Mouse (Mus musculus): ENCODE results near the gene Best1. TPM values are rescaled to one million over a fixed set of nuclear protein-coding genes. Genes with fewer than 3 reads are reported as not detected.

Best1 gene
- polyA plus RNA-seq, 1 experiment from 2014 or later = 0.94 TPM

DNA sequence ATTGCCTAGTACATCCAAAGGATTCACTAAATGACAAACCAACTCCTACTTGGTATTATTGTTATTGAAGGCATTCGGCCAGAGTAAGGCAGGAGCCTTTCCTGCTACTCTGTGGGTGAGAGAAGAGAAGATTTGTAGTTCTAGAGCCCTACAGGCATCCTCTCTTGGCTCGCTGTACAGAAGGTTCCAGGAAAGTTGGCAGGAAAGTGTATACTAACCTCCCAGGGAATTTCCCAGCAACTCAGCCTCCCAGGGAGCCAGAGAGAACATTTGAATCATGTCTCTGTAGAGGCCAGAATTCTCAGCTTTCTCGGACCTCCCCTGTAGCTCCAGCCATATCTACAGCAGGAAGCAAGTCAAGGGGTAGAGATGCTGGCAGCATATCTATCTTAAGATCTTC is 54.4 kb downstream of the Best1 start:
- WGBS = 85% methylated on average over 3 of the region's 3 CpGs
- H3K4me1 ChIP-seq = peaks cover 5% of the 10 kb centered on the region
- H3K9ac ChIP-seq = no peak overlapping the region
- no peaks in the 10 kb centered on the region for H3K9me3 ChIP-seq (replicated peaks)
- no peak overlapping the region for H3K4me3 ChIP-seq
- no peak for ATAC-seq (ENCODE audit: low FRiP score)
- H3K27ac ChIP-seq = no peak overlapping the region
- no peaks in the 10 kb centered on the region for H3K36me3 ChIP-seq
- no peak overlapping the region for H3K4me2 ChIP-seq (replicated peaks)
- no peaks in the 10 kb centered on the region for H3K27me3 ChIP-seq

DNA sequence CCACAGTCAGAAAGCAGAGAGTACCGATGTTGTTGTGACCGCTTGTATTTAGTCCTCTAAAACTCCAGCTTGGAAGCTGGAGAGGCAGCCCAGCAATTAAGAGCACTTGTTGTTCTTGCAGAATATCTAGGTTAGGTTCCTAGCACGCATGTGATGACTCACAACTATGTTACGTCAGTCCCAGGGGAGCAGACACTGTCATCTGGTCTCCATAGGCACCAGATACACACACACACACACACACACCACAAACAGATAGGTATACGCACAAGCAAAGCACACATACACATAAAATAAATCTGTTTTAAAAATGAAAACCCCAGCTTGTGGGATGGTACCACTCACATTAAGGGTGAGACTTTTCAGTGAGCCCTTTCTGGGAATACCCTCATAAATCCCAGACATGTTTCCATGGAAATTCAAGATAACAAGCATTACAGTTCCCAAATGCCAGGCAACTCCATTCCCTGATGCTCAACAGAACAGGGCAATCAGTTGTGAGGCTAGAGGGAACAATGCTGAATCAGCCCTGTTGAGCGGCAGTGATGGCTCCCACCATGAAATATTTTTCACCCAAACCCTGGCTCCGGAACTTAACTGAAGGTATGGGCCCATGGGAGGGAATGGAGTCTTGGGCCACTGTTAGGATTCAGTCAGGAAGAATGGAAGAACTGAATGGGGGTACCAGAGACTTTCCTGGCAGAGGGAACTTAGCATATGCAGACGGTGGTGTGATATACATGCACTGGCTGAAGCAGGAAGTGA is 55.5 kb downstream of the Best1 start:
- Histone ChIP-seq H3K9ac (no peak overlapping the region), H3K27me3 (no peaks in the 10 kb centered on the region), H3K36me3 (no peaks in the 10 kb centered on the region), H3K4me2 (replicated peaks) (no peak overlapping the region), H3K27ac (no peak overlapping the region), H3K4me1 (peaks cover 9% of the 10 kb centered on the region), H3K4me3 (no peak overlapping the region), H3K9me3 (replicated peaks) (no peaks in the 10 kb centered on the region)
- 91% methylated on average over 8 of the region's 8 CpGs for WGBS
- ATAC-seq (ENCODE audit: low FRiP score) = no peak

DNA sequence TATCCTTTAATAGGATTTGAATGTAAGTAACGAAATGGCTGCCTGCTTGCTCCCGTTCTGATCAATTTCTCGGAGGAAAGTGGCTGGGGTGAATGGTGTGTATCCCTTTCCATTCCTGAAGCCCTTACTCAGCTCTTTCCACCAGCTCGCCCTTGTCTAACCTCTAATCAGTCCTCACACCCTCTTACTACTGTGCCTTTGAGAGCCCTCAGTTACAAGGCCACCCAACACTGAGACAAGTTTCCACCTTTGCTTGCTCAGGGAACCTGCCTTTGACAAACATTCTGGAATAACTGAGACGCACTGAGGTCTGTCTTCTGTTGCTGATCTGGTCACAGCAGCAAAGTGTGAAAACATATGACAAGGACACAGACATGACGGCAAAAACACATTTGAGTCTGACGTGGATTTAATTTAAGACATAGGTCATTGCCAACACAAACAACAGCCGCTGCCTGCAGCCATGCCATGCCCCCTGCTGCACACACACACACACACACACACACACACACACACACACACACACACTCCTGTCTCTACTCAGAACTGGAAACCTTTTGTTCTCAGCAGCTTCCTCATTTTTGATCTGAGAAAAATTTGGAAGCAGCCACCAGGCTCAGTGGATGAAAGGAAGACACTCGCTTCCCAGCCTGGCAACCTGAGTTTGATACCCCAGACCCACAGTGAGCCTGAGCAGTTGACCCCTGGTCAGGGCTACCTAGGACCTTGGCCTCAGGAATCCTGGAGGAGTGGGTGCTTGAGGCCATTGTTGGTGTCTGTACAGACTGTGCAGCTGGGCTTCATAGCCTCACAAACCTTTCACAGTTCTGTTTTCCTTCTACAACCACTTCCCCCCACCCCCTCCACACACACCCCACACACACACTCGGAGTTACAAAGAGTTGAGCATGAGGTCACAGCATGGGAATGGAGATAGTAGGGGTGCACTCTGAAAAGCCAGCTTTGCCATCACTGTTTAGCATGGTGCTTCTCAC is 58.6 kb downstream of the Best1 start:
- 62% methylated on average over 10 of the region's 10 CpGs for WGBS
- H3K4me2 ChIP-seq (replicated peaks) = no peak overlapping the region
- H3K9me3 ChIP-seq (replicated peaks) = no peaks in the 10 kb centered on the region

DNA sequence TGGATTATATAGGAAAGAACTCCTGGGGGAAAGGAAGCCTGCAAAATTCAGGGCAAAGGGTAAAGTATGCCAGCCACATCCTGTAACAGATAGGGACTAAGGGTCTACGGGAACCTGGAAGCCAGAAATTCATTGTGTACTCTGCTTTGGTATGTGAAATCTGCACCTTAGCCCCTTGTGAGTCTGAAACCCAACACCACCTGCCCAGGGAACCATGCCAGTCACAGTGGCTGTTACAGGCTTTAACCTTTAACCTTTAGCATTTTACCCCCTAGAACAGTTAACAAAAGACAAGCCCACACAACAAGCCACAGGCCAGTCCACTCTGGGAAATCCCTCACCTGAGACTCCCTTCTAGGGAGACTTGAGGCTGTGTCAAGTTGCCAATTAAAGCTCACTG is 59.6 kb downstream of the Best1 start:
- Histone ChIP-seq H3K9ac (no peak overlapping the region), H3K4me2 (replicated peaks) (no peak overlapping the region), H3K36me3 (no peaks in the 10 kb centered on the region), H3K4me1 (peaks cover 13% of the 10 kb centered on the region), H3K27ac (no peak overlapping the region), H3K4me3 (no peak overlapping the region), H3K27me3 (no peaks in the 10 kb centered on the region), H3K9me3 (replicated peaks) (no peaks in the 10 kb centered on the region)
- no peak for ATAC-seq (ENCODE audit: low FRiP score)
- 45% methylated on average over 1 of the region's 1 CpGs for WGBS

More for the DNA sequence above, 58.6 kb downstream of the Best1 start:
- ATAC-seq (ENCODE audit: low FRiP score) = no peak
- 0 out of 2 replicates have a peak overlapping the region, but pooled peaks have one; percentile 35 for H3K27ac ChIP-seq
- no peak overlapping the region for H3K9ac ChIP-seq
- H3K4me1 ChIP-seq = peaks cover 13% of the 10 kb centered on the region
- no peaks in the 10 kb centered on the region for H3K27me3 ChIP-seq
- no peaks in the 10 kb centered on the region for H3K36me3 ChIP-seq
- H3K4me3 ChIP-seq = no peak overlapping the region

DNA sequence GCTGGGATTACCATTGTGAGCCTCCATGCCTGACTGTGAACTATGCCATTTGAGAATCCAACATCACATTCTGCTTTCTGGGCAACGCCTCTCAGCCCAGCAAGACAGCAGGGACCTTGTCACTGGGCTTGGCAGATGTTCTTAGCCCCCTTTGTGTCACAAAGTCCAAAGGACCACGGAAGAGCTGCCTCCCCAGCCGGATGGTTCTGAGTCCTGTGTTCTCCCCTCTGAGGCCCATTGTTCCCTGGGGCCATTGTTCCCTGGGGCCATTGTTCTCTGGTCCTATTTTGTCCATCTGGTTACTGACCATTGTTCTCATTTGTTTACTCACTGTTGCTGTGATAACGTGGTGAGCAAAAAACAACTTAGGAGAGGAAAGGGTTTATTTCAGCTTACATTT is 60.5 kb downstream of the Best1 start:
- no peak overlapping the region for H3K9ac ChIP-seq
- H3K27ac ChIP-seq = no peak overlapping the region
- no peaks in the 10 kb centered on the region for H3K36me3 ChIP-seq
- peaks cover 13% of the 10 kb centered on the region for H3K4me1 ChIP-seq
- no peaks in the 10 kb centered on the region for H3K27me3 ChIP-seq
- no peak overlapping the region for H3K4me3 ChIP-seq
- H3K4me2 ChIP-seq (replicated peaks) = no peak overlapping the region
- WGBS = 8% methylated on average over 4 of the region's 4 CpGs
- no peak for ATAC-seq (ENCODE audit: low FRiP score)
- H3K9me3 ChIP-seq (replicated peaks) = no peaks in the 10 kb centered on the region

DNA sequence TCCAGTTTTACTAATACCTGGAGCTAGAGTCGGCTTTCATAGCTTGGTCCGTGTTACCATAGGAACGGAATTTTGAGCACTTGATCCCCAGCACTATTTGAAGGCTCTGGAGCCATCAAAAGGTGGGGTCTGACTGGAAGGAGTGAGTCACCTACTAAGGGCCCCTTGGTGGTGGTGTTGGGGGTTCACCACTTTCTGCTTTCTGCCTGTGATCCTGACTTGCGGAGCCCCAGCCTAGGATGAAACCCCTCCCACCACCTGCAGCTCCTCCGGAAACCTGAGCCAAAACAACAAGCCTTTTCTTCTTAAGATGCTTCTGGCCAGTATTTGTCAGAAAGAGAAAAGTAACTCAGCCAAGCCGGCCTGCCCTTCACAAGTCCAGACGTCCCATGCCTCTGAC is 61.6 kb downstream of the Best1 start:
- WGBS = 60% methylated on average over 7 of the region's 7 CpGs
- Histone ChIP-seq H3K27me3 (no peaks in the 10 kb centered on the region), H3K36me3 (no peaks in the 10 kb centered on the region), H3K9ac (no peak overlapping the region), H3K27ac (no peak overlapping the region), H3K4me3 (no peak overlapping the region), H3K4me2 (replicated peaks) (no peak overlapping the region), H3K9me3 (replicated peaks) (no peaks in the 10 kb centered on the region), H3K4me1 (peaks cover 13% of the 10 kb centered on the region)
- ATAC-seq (ENCODE audit: low FRiP score) = no peak

DNA sequence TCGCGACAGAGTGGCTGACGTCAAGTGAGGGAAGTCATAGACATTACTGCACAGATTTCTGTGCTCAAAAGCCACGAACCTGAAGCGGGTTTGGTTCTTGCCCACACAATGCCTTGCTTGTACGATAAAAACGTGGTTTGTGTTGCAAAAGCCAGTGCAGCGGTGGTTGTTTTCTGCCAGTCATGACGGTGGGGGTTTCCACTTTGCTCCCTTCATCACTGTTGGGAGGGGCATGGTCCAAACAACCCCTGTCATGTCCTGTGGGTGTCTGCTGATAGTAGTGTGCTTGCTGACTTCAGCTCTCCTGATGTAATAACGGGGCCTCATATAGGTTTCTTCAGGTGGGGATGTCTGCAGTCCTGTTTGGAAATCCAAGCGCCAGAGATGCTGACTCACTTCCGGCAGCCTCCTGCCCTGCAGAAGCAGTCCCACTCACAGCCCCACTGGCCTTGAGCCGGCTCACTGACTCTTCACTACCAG is 62.6 kb downstream of the Best1 start:
- Histone ChIP-seq H3K4me3 (no peak overlapping the region), H3K9ac (no peak overlapping the region), H3K27ac (no peak overlapping the region), H3K4me1 (peaks cover 13% of the 10 kb centered on the region), H3K27me3 (no peaks in the 10 kb centered on the region), H3K36me3 (no peaks in the 10 kb centered on the region), H3K9me3 (replicated peaks) (no peaks in the 10 kb centered on the region), H3K4me2 (replicated peaks) (no peak overlapping the region)
- ATAC-seq (ENCODE audit: low FRiP score) = no peak
- WGBS = 69% methylated on average over 13 of the region's 13 CpGs

DNA sequence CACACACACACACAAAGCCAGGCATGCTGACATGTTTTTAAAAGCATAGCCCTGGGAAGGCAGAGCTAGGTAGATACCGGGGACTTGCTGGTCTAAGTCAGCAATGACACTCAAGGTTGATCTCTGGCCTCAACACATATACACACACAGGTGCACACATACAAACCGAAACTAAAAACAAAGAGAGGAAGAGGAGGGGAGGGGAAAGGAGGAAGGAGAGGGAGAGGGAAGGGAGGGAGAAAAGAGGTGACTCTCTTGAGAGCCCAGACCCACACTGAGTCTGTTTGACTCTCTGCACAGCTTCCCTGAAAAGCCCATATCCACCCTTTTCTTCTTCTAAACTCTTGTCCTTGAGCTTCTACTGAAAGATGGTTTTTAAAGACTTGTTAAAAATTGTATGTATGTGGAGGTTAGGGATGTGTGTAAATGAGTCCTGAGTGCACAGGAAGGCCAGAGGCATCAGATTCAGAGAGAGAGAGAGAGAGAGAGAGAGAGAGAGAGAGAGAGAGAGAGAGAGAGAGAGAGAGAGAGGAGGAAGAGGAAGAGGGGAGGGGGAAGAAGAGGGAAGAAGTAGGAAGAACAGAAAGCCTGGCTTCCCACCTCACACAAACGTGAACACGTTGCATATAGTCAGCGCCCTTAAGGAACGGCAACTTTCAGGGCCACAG is 63.1 kb downstream of the Best1 start:
- Histone ChIP-seq H3K4me3 (no peak overlapping the region), H3K4me2 (replicated peaks) (no peak overlapping the region), H3K9ac (no peak overlapping the region), H3K4me1 (peaks cover 13% of the 10 kb centered on the region), H3K36me3 (no peaks in the 10 kb centered on the region), H3K27me3 (no peaks in the 10 kb centered on the region), H3K9me3 (replicated peaks) (no peaks in the 10 kb centered on the region), H3K27ac (no peak overlapping the region)
- 80% methylated on average over 6 of the region's 6 CpGs for WGBS
- ATAC-seq (ENCODE audit: low FRiP score) = no peak

DNA sequence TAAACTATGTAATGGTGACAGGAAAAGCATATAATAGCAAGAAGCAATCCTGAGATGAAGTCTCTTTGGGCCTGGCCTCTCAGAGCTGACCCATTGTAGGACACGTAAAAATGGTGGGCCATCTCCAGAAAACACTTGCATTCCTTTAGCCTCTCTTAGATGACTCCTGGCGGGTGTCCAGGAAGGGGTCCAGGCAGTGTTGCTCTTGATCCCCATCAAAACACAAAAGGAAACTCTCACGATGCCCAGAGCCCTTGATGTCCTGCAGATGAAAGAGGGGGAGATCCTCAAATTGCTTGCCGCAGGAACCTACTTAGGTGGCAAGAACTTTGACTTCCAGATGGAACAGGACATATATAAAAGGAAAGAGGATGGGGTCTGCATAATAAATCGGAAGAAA is 64.0 kb downstream of the Best1 start:
- Histone ChIP-seq H3K4me1 (peaks cover 9% of the 10 kb centered on the region; the same call in 1 of the 2 replicates), H3K4me3 (no peak overlapping the region), H3K9ac (no peak overlapping the region), H3K9me3 (replicated peaks) (no peaks in the 10 kb centered on the region), H3K27ac (no peak overlapping the region), H3K27me3 (no peaks in the 10 kb centered on the region), H3K4me2 (replicated peaks) (no peak overlapping the region), H3K36me3 (no peaks in the 10 kb centered on the region)
- WGBS = 72% methylated on average over 5 of the region's 5 CpGs
- no peak for ATAC-seq (ENCODE audit: low FRiP score)

DNA sequence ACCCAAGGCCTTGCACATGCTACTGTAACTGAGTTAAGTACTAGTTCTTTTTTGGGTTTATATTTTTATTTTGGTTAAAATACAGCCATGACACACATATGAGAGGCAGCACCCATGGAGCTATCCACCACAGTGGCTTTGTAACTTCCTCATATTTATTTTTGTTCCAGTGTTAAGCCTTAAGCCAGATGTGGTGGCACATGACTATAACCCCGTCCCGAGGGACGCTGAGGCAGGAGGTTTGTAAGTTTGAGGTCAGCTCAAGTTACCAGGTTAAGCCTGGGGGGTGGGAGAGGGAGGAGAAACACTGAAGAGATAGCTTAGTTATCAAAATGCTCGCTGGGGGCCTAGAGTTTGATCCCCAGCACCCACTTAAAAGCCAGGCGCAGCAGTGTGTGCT is 64.9 kb downstream of the Best1 start:
- no peak overlapping the region for H3K4me2 ChIP-seq (replicated peaks)
- H3K36me3 ChIP-seq = no peaks in the 10 kb centered on the region
- H3K4me3 ChIP-seq = no peak overlapping the region
- H3K27me3 ChIP-seq = no peaks in the 10 kb centered on the region
- no peak overlapping the region for H3K27ac ChIP-seq
- no peaks in the 10 kb centered on the region for H3K9me3 ChIP-seq (replicated peaks)
- H3K9ac ChIP-seq = no peak overlapping the region
- WGBS = 74% methylated on average over 5 of the region's 5 CpGs
- H3K4me1 ChIP-seq = 0 out of 2 replicates have a peak, but pooled peaks cover 5% of the 10 kb centered on the region
- no peak for ATAC-seq (ENCODE audit: low FRiP score)
